Mouse (Mus musculus) megakaryocyte-erythroid progenitor cell, adult 5 weeks (primary cell): ENCODE data around the gene Usp51. TPM values are rescaled to one million over a fixed set of nuclear protein-coding genes. Genes with fewer than 3 reads are reported as not detected.

ENCODE experiments used
- polyA plus RNA-seq: library from polyadenylated mRNA; stranded (reverse); fragments of >175 nt; gene quantifications from 2 replicates; pipeline ENCODE4 v1.2.3, GENCODE M21; 2012

Gene Usp51
- polyA plus RNA-seq, result 0.51 and 0.60 TPM in 2 replicates

DNA sequence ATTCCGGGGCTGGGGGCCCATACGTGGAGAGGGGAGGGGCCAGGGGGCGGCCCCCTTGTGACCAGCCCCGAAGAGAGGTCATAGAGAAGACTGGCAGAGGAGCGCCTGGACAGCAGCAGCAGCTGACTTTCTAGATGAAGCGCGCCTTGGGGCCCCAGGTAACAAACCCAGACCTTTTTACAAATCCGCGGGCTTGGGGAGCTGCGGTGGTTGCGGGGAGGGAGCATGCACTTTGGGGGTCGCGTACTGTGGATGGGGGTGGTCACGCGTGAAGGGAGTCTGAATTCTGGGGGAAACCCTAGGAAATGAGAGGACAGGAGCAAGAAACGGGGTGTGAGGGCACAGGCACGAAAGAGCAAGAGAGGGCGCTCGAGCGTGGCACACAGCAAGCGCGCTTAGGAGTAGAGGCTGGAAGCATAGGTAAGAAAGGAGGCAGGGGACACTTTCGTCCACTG, at the start of gene Usp51:
TSS of gene Usp51 (plus strand) at position 83 of the 455 bp plus-strand sequence.

DNA sequence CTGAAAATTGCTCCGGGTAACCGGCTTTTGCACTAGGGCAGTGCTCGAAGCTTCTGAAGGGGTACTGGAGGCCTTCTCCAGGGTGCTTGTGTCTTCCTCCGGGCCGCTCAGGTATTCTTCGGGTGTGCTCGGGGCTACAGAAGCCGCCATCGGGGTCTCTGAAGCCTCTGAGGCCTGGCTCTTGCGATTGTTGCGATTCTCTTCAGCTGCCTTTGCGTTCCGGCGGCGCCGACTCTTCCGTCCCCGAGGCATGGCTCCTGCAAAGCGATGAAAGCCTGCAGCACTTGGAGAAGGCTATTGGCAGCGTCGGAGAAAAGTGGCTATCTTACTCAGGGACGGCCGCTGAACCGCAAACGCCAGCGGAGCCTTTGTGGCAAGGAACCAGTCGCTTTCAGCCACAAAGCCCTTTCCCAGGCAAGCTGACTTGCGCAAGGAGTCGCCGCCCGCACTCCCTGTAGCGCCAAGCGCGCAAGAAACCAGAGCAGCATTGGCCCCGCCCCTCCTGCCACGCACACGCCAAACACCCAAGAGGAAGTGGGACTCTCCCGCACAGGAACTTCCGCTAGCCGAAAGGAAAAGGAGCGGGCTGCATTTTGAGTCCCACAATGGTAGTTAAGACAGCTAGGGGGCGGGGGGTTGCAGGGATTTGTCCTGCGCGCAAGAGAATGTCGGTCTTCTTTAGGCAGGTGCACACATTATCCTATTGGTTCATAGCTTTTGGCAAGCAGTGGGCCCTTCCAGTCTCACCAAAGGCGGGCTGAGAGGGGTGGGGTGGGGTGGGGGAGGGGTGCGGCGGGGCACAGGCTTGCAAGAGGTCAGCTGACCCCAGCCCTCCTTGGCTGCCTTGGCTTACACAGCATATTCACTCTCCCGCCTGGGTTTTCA, 31.1 kb downstream of the Usp51 start, which contains the start of gene Mageh1:
TSS of gene Mageh1 (minus strand) at position 489 of the 885 bp plus-strand sequence.

Other genes with a start within 250 kb of the Usp51 start
- 0.32 and 0.52 TPM in 2 replicates for gene Shroom2, start 237.0 kb upstream of the Usp51 start, polyA plus RNA-seq
- gene Gpr143, start 224.5 kb upstream of the Usp51 start, polyA plus RNA-seq, result not detected in 2 replicates
- 0.73 and 2.0 TPM in 2 replicates for gene Mageh1, start 31.1 kb downstream of the Usp51 start, polyA plus RNA-seq
- not detected in 2 replicates for gene Foxr2, start 112.3 kb downstream of the Usp51 start, polyA plus RNA-seq
- gene Rragb, start 133.5 kb downstream of the Usp51 start, polyA plus RNA-seq, result 2.2 and 5.7 TPM in 2 replicates
- gene Klf8, start 231.0 kb downstream of the Usp51 start, polyA plus RNA-seq, result 10.5 and 11.5 TPM in 2 replicates